Mouse (Mus musculus) lung, postnatal 10 days (tissue): ENCODE measurements around the gene Rap2b.

Experiments used
- DNase-seq: peaks from one replicate; pipeline ENCODE4 v3.0.0; 2021

Gene Rap2b

GRCm38 (mm10) chr3:61391564-61391963 lies 30.1 kb downstream of the Rap2b start:
- no peak for DNase-seq

GRCm38 (mm10) chr3:61392881-61393280 lies 31.4 kb downstream of the Rap2b start:
- no peak for DNase-seq

GRCm38 (mm10) chr3:61393520-61393919 lies 32.1 kb downstream of the Rap2b start:
- DNase-seq: no peak

- DNase-seq: no peak
Measured at GRCm38 (mm10) chr3:61395382-61395781, 33.9 kb downstream of the Rap2b start.

GRCm38 (mm10) chr3:61396728-61397127 lies 35.3 kb downstream of the Rap2b start:
- no peak for DNase-seq

- DNase-seq: no peak
Measured at GRCm38 (mm10) chr3:61400823-61401387, 39.5 kb downstream of the Rap2b start.

GRCm38 (mm10) chr3:61406921-61407320 lies 45.5 kb downstream of the Rap2b start:
- no peak for DNase-seq

GRCm38 (mm10) chr3:61409683-61410082 lies 48.2 kb downstream of the Rap2b start:
- DNase-seq: peak; percentile 27

- no peak for DNase-seq
Measured at GRCm38 (mm10) chr3:61415883-61416282, 54.4 kb downstream of the Rap2b start.
